In genomic region chr7:132700107-132700506, GRCm38 (mm10) we compare ENCODE assay signal across 11 mouse cellular contexts.
DNase-seq lines count a peak whose midpoint lies in the region; ATAC-seq and TF ChIP-seq lines count a peak whose summit lies in the region.
"Had no signal": no experiment of that assay in that cellular context is flagged by ENCODE, and none has a peak within 500 bp of the region (broad histone marks: within the 10 kb centered on the region; RNA-seq: fewer than 3 reads in every experiment).

No protein-coding gene starts in this region.

- WGBS in liver, embryonic 12.5 days (ENCODE audit: insufficient replicate concordance), result 65% methylated on average over 4 of the region's 4 CpGs
- 46% methylated on average over 4 of the region's 4 CpGs for WGBS in embryonic facial prominence, embryonic 15.5 days

- H3K9me3 ChIP-seq in liver, embryonic 12.5 days (replicated peaks), result no peaks in the 10 kb centered on the region
- no peaks in the 10 kb centered on the region for H3K9me3 ChIP-seq in embryonic facial prominence, embryonic 15.5 days (replicated peaks)
- H3K9me3 ChIP-seq: forebrain, embryonic 13.5 days; stomach, embryonic 15.5 days had no signal

- no peaks in the 10 kb centered on the region for H3K27me3 ChIP-seq in liver, embryonic 12.5 days (replicated peaks)
- no peaks in the 10 kb centered on the region for H3K27me3 ChIP-seq in embryonic facial prominence, embryonic 15.5 days
- H3K27me3 ChIP-seq in myocyte (ENCODE audit: control insufficient read depth, insufficient read depth, insufficient read length), result no peaks in the 10 kb centered on the region
- H3K27me3 ChIP-seq: forebrain, embryonic 13.5 days; stomach, embryonic 15.5 days had no signal

- intact Hi-C loops in left cerebral cortex, postnatal 10 days (cut with DNase I), result no loop called here

- ATAC-seq in liver, embryonic 12.5 days, result peak; percentile 19; the same call in 1 of the 2 replicates
- peak; percentile 80 for ATAC-seq in embryonic facial prominence, embryonic 15.5 days (ENCODE audit: insufficient number of reproducible peaks, low FRiP score, low TSS enrichment, low read depth)
- ATAC-seq: forebrain, embryonic 13.5 days had no signal

- H3K79me2 ChIP-seq in myocyte (ENCODE audit: control insufficient read depth, insufficient read depth), result no peaks in the 10 kb centered on the region

- no peak overlapping the region for H3K4me3 ChIP-seq in liver, embryonic 12.5 days
- no peak overlapping the region for H3K4me3 ChIP-seq in bone marrow macrophage, adult 2 months (ENCODE audit: insufficient read depth, low read length)
- no peak overlapping the region for H3K4me3 ChIP-seq in embryonic facial prominence, embryonic 15.5 days (replicated peaks)
- H3K4me3 ChIP-seq in myocyte, result no peak overlapping the region
- H3K4me3 ChIP-seq: forebrain, embryonic 13.5 days; stomach, embryonic 15.5 days had no signal

- no peaks in the 10 kb centered on the region for H3K36me3 ChIP-seq in liver, embryonic 12.5 days
- no peaks in the 10 kb centered on the region for H3K36me3 ChIP-seq in embryonic facial prominence, embryonic 15.5 days
- H3K36me3 ChIP-seq in myocyte (ENCODE audit: control insufficient read depth, insufficient read depth), result no peaks in the 10 kb centered on the region
- H3K36me3 ChIP-seq: stomach, embryonic 15.5 days had no signal

- no peak overlapping the region for H3K4me2 ChIP-seq in liver, embryonic 12.5 days
- H3K4me2 ChIP-seq in embryonic facial prominence, embryonic 15.5 days (replicated peaks), result no peak overlapping the region
- H3K4me2 ChIP-seq in myocyte (ENCODE audit: low read depth), result peak overlapping the region; percentile 30
- H3K4me2 ChIP-seq: forebrain, embryonic 13.5 days; stomach, embryonic 15.5 days had no signal

- no peak for DNase-seq in liver
- no peak for DNase-seq in kidney, postnatal 10 days
- no peak for DNase-seq in left cerebral cortex, postnatal 10 days (ENCODE audit: extremely low spot score in 1 of 2, low spot score in 2 of 2)
- DNase-seq: gastrocnemius, postnatal 36 days; left cerebral cortex, postnatal 4 days had no signal

- TF ChIP-seq POLR2A in bone marrow macrophage, adult 2 months (IDR thresholded peaks at IDR 0.05; ENCODE audit: borderline replicate concordance, low read depth, low read length), result no peak
- TF ChIP-seq POLR2A in myocyte (IDR thresholded peaks at IDR 0.05; ENCODE audit: insufficient read length, low read depth), result no peak

- no peak for TF ChIP-seq CTCF in bone marrow macrophage, adult 2 months (IDR thresholded peaks at IDR 0.05; ENCODE audit: low read depth, low read length)

- H3K9ac ChIP-seq in liver, embryonic 12.5 days, result no peak overlapping the region
- H3K9ac ChIP-seq in embryonic facial prominence, embryonic 15.5 days, result no peak overlapping the region
- H3K9ac ChIP-seq: forebrain, embryonic 13.5 days; stomach, embryonic 15.5 days had no signal

- no peak overlapping the region for H3ac ChIP-seq in myocyte (ENCODE audit: control insufficient read depth, insufficient read length)

- peaks cover 7% of the 10 kb centered on the region for H3K4me1 ChIP-seq in liver, embryonic 12.5 days
- peaks cover 29% of the 10 kb centered on the region for H3K4me1 ChIP-seq in bone marrow macrophage, adult 2 months (ENCODE audit: control insufficient read depth, insufficient read depth, low read length)
- H3K4me1 ChIP-seq in embryonic facial prominence, embryonic 15.5 days, result peaks cover 19% of the 10 kb centered on the region
- H3K4me1 ChIP-seq: forebrain, embryonic 13.5 days; stomach, embryonic 15.5 days had no signal

- no peak overlapping the region for H3K27ac ChIP-seq in liver, embryonic 12.5 days
- peak overlapping the region; percentile 39; the same call in 1 of the 2 replicates for H3K27ac ChIP-seq in bone marrow macrophage, adult 2 months (ENCODE audit: insufficient read depth, low read depth, low read length)
- no peak overlapping the region for H3K27ac ChIP-seq in embryonic facial prominence, embryonic 15.5 days (replicated peaks)
- H3K27ac ChIP-seq: forebrain, embryonic 13.5 days; stomach, embryonic 15.5 days had no signal

TF ChIP-seq in myocyte, 11 proteins besides CTCF, POLR2A, EP300 and RAD21:
- peak; percentile 47 to 98 (median 69) for TF ChIP-seq MYOG (IDR thresholded peaks at IDR 0.05; ENCODE audit: control insufficient read depth in 1 of 3, insufficient read depth in 1 of 3, insufficient read length in 2 of 3, low read depth in 2 of 3)
- TF ChIP-seq CEBPB (IDR thresholded peaks at IDR 0.05; ENCODE audit: insufficient read depth, poor library complexity, severe bottlenecking), result no peak
- TF ChIP-seq USF1 (IDR thresholded peaks at IDR 0.05; ENCODE audit: low read depth), result no peak
- peak; percentile 62 for TF ChIP-seq TCF12 (IDR thresholded peaks at IDR 0.05; ENCODE audit: insufficient read depth, poor library complexity, severe bottlenecking)
- no peak for TF ChIP-seq POLR2AphosphoS2 (IDR thresholded peaks at IDR 0.05; ENCODE audit: insufficient read length, low read depth)
- TF ChIP-seq TCF3 (IDR thresholded peaks at IDR 0.05; ENCODE audit: insufficient read length, low read depth), result peak; percentile 77
- TF ChIP-seq MYOD1 (IDR thresholded peaks at IDR 0.05; ENCODE audit: control insufficient read depth in 1 of 3, insufficient read length in 2 of 3, low read depth in 2 of 3), result peak; percentile 51 to 91 (median 69)
